19 mouse cellular contexts compared by ENCODE assay signal in the genomic region with DNA sequence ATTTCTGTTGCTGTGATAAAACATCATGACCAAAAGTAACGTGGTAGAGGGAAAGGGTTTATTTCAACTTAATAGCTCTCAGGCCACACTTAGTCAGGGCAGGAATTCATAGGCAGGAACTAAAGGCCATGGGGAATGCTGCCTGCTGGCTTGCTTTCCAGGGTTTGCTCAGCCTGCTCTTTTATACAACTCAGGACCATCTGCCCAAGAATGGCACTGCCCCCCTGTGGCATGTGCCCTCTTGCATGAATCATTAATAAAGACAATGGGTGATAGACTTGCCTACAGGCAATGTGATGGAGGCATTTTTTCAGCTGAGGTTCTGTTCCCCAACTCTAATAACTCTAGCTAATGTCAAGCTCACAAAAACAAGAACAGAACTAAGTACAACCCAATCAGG. TPM values are rescaled to one million over a fixed set of nuclear protein-coding genes. Genes with fewer than 3 reads are reported as not detected.
A peak's percentile ranks its signal among the peaks of the same experiment; 100 is the strongest.
DNase-seq lines count a peak whose midpoint lies in the region; ATAC-seq and TF ChIP-seq lines count a peak whose summit lies in the region.
"Had no signal": no experiment of that assay in that cellular context is flagged by ENCODE, and none has a peak within 500 bp of the region (broad histone marks: within the 10 kb centered on the region; RNA-seq: fewer than 3 reads in every experiment).

No protein-coding gene starts in this region.

- no peak for ATAC-seq in intestine, postnatal 0 days
- ATAC-seq in intestine, embryonic 16.5 days, result no peak
- ATAC-seq in liver, postnatal 0 days, result no peak
- no peak for ATAC-seq in liver, embryonic 11.5 days (replicated peaks; ENCODE audit: low FRiP score)
- no peak for ATAC-seq in Patski
- ATAC-seq: activated CD4-positive, CD25-positive, alpha-beta regulatory T cell, adult 4 months; forebrain, embryonic 14.5 days had no signal

- no peaks in the 10 kb centered on the region for H3K4me1 ChIP-seq in intestine, postnatal 0 days (replicated peaks; ENCODE audit: control insufficient read depth, insufficient read depth, low read length)
- H3K4me1 ChIP-seq in intestine, embryonic 16.5 days (ENCODE audit: control insufficient read depth, insufficient read depth, low read length), result no peaks in the 10 kb centered on the region
- no peaks in the 10 kb centered on the region for H3K4me1 ChIP-seq in liver, postnatal 0 days (ENCODE audit: insufficient read depth)
- H3K4me1 ChIP-seq in liver, embryonic 11.5 days (replicated peaks; ENCODE audit: control insufficient read depth, insufficient read depth, low read length), result no peaks in the 10 kb centered on the region
- no peaks in the 10 kb centered on the region for H3K4me1 ChIP-seq in limb, embryonic 10.5 days
- H3K4me1 ChIP-seq: heart, embryonic 15.5 days; hindbrain, embryonic 10.5 days; hindbrain, embryonic 15.5 days had no signal

- 0 out of 2 replicates have a peak, but pooled peaks have one; percentile 8 for TF ChIP-seq CTCF in intestine, postnatal 0 days (IDR thresholded peaks at IDR 0.05; ENCODE audit: low read depth)
- TF ChIP-seq CTCF in liver, postnatal 0 days (IDR thresholded peaks at IDR 0.05; ENCODE audit: low read depth), result 0 out of 2 replicates have a peak, but pooled peaks have one; percentile 10
- TF ChIP-seq CTCF in Patski (IDR thresholded peaks at IDR 0.05), result peak; percentile 33

- H3K4me3 ChIP-seq in intestine, postnatal 0 days (ENCODE audit: low read depth, low read length), result no peak overlapping the region
- H3K4me3 ChIP-seq in intestine, embryonic 16.5 days (ENCODE audit: low read length), result no peak overlapping the region
- H3K4me3 ChIP-seq in liver, postnatal 0 days (ENCODE audit: low read depth, low read length), result no peak overlapping the region
- H3K4me3 ChIP-seq in liver, embryonic 11.5 days (ENCODE audit: low read depth, low read length), result no peak overlapping the region
- no peak overlapping the region for H3K4me3 ChIP-seq in limb, embryonic 10.5 days
- H3K4me3 ChIP-seq: embryonic facial prominence, embryonic 10.5 days; gastrocnemius, adult 2 months; heart, embryonic 15.5 days; hindbrain, embryonic 10.5 days; hindbrain, embryonic 15.5 days had no signal

- H3K27me3 ChIP-seq in intestine, postnatal 0 days (replicated peaks; ENCODE audit: control insufficient read depth, insufficient read depth, low read length), result no peaks in the 10 kb centered on the region
- H3K27me3 ChIP-seq in intestine, embryonic 16.5 days (replicated peaks; ENCODE audit: control insufficient read depth, insufficient read depth, low read length), result no peaks in the 10 kb centered on the region
- H3K27me3 ChIP-seq in liver, postnatal 0 days (ENCODE audit: insufficient read depth, low read length), result no peaks in the 10 kb centered on the region
- no peaks in the 10 kb centered on the region for H3K27me3 ChIP-seq in liver, embryonic 11.5 days (replicated peaks; ENCODE audit: control insufficient read depth, insufficient read depth, low read length)
- no peaks in the 10 kb centered on the region for H3K27me3 ChIP-seq in Patski
- no peaks in the 10 kb centered on the region for H3K27me3 ChIP-seq in limb, embryonic 10.5 days (ENCODE audit: low read depth, poor library complexity, severe bottlenecking)
- H3K27me3 ChIP-seq: heart, embryonic 15.5 days; hindbrain, embryonic 15.5 days had no signal

- TF ChIP-seq EP300 in liver, postnatal 0 days (IDR thresholded peaks at IDR 0.05; ENCODE audit: low read depth), result no peak

- CTCF ChIA-PET in Patski (lab: Charles Lee), result interaction anchor here (1.5 kb wide), 1 partner anchor 8 kb away, joined by 3 read pairs; no protein-coding TSS in a partner anchor

- H3K9me3 ChIP-seq in intestine, postnatal 0 days (ENCODE audit: control insufficient read depth), result no peaks in the 10 kb centered on the region
- H3K9me3 ChIP-seq in intestine, embryonic 16.5 days (ENCODE audit: control insufficient read depth, low read length), result no peaks in the 10 kb centered on the region
- H3K9me3 ChIP-seq in liver, postnatal 0 days (ENCODE audit: low read length), result no peaks in the 10 kb centered on the region
- no peaks in the 10 kb centered on the region for H3K9me3 ChIP-seq in liver, embryonic 11.5 days (ENCODE audit: control insufficient read depth, low read length)
- no peaks in the 10 kb centered on the region for H3K9me3 ChIP-seq in limb, embryonic 10.5 days (replicated peaks)
- H3K9me3 ChIP-seq: embryonic facial prominence, embryonic 10.5 days; heart, embryonic 15.5 days; hindbrain, embryonic 10.5 days; hindbrain, embryonic 15.5 days had no signal

- DNase-seq in liver, postnatal 0 days, result no peak
- no peak for DNase-seq in liver, embryonic 11.5 days (ENCODE audit: low spot score)
- DNase-seq in Patski (ENCODE audit: low read depth, low spot score), result no peak
- DNase-seq in left cerebral cortex, adult 11 months (ENCODE audit: low spot score), result no peak
- no peak for DNase-seq in limb, embryonic 10.5 days (ENCODE audit: low spot score)
- DNase-seq: adrenal gland, postnatal 25 days; cerebellum, adult 2 months; cerebellum, postnatal 10 days; gastrocnemius, adult 2 months; gastrocnemius, postnatal 25 days; heart, postnatal 14 days had no signal

- no peak overlapping the region for H3K9ac ChIP-seq in intestine, postnatal 0 days (ENCODE audit: low read depth, low read length)
- H3K9ac ChIP-seq in intestine, embryonic 16.5 days (ENCODE audit: low read depth, low read length), result no peak overlapping the region
- H3K9ac ChIP-seq in liver, postnatal 0 days (replicated peaks), result no peak overlapping the region
- H3K9ac ChIP-seq in liver, embryonic 11.5 days (ENCODE audit: low read depth, low read length), result no peak overlapping the region
- H3K9ac ChIP-seq: heart, embryonic 15.5 days; hindbrain, embryonic 15.5 days had no signal

- WGBS in intestine, postnatal 0 days, result 86% methylated on average over 1 of the region's 1 CpGs
- WGBS in intestine, embryonic 16.5 days, result 66% methylated on average over 1 of the region's 1 CpGs
- WGBS in liver, postnatal 0 days (ENCODE audit: insufficient replicate concordance), result 93% methylated on average over 1 of the region's 1 CpGs
- 84% methylated on average over 1 of the region's 1 CpGs for WGBS in liver, embryonic 11.5 days
- WGBS in limb, embryonic 10.5 days, result 81% methylated on average over 1 of the region's 1 CpGs

- in situ Hi-C loops in Patski (cut with MboI; ENCODE audit: low pct_unique_long_range_greater_than_20kb), result no loop called here

- H3K27ac ChIP-seq in intestine, postnatal 0 days (ENCODE audit: low read depth, low read length), result no peak overlapping the region
- no peak overlapping the region for H3K27ac ChIP-seq in intestine, embryonic 16.5 days (ENCODE audit: low read length)
- no peak overlapping the region for H3K27ac ChIP-seq in liver, postnatal 0 days (ENCODE audit: low read depth)
- no peak overlapping the region for H3K27ac ChIP-seq in liver, embryonic 11.5 days (ENCODE audit: low read depth, low read length)
- no peak overlapping the region for H3K27ac ChIP-seq in limb, embryonic 10.5 days
- H3K27ac ChIP-seq: embryonic facial prominence, embryonic 10.5 days; gastrocnemius, adult 2 months; heart, embryonic 15.5 days; hindbrain, embryonic 10.5 days; hindbrain, embryonic 15.5 days had no signal

- POLR2A ChIA-PET in Patski (lab: Charles Lee), result no interaction called here

- no peak overlapping the region for H3K4me2 ChIP-seq in intestine, postnatal 0 days (replicated peaks; ENCODE audit: low read depth)
- no peak overlapping the region for H3K4me2 ChIP-seq in intestine, embryonic 16.5 days (ENCODE audit: low read depth, low read length)
- no peak overlapping the region for H3K4me2 ChIP-seq in liver, postnatal 0 days (ENCODE audit: low read depth, low read length)
- no peak overlapping the region for H3K4me2 ChIP-seq in liver, embryonic 11.5 days
- H3K4me2 ChIP-seq: heart, embryonic 15.5 days; hindbrain, embryonic 15.5 days had no signal

- peaks cover 76% of the 10 kb centered on the region for H3K36me3 ChIP-seq in intestine, postnatal 0 days (ENCODE audit: control insufficient read depth, insufficient read depth)
- peaks cover 9% of the 10 kb centered on the region for H3K36me3 ChIP-seq in intestine, embryonic 16.5 days (ENCODE audit: control insufficient read depth, insufficient read depth, low read length)
- H3K36me3 ChIP-seq in liver, postnatal 0 days (replicated peaks; ENCODE audit: insufficient read depth, low read length), result peaks cover 61% of the 10 kb centered on the region
- peaks cover 31% of the 10 kb centered on the region for H3K36me3 ChIP-seq in liver, embryonic 11.5 days (ENCODE audit: control insufficient read depth, insufficient read depth, low read length)
- H3K36me3 ChIP-seq in limb, embryonic 10.5 days, result peaks cover 91% of the 10 kb centered on the region

RNA-seq across cellular contexts. Expression of gene Urb2, which starts 20.9 kb away (rescaled TPM):
- 1.6 and 1.7 TPM in 2 replicates for polyA plus RNA-seq in intestine, postnatal 0 days (2015; fragmentation: Nextera tagmentation; extraction: Ambion mirVana)
- 3.9 TPM in 2 replicates for polyA plus RNA-seq in intestine, embryonic 16.5 days (2015; fragmentation: Nextera tagmentation; extraction: Ambion mirVana)
- 1.2 TPM in 2 replicates for polyA plus RNA-seq in liver, postnatal 0 days (2015; fragmentation: Nextera tagmentation; extraction: Ambion mirVana)
- 11.0 and 13.7 TPM in 2 replicates for polyA plus RNA-seq in liver, embryonic 11.5 days (2014; fragmentation: Nextera tagmentation; extraction: Ambion mirVana)
- 11.6 TPM for polyA plus RNA-seq in Patski (2021)
- 8.4 and 8.9 TPM in 2 replicates for polyA plus RNA-seq in limb, embryonic 10.5 days (2016; fragmentation: Nextera tagmentation; extraction: Ambion mirVana)

RNA-seq across cellular contexts. Expression of gene Taf5l, which starts 21.0 kb away (rescaled TPM):
- 18.6 and 18.8 TPM in 2 replicates for polyA plus RNA-seq in intestine, postnatal 0 days (2015; fragmentation: Nextera tagmentation; extraction: Ambion mirVana)
- 27.8 and 32.7 TPM in 2 replicates for polyA plus RNA-seq in intestine, embryonic 16.5 days (2015; fragmentation: Nextera tagmentation; extraction: Ambion mirVana)
- polyA plus RNA-seq in liver, postnatal 0 days (2015; fragmentation: Nextera tagmentation; extraction: Ambion mirVana), result 15.0 and 15.1 TPM in 2 replicates
- polyA plus RNA-seq in liver, embryonic 11.5 days (2014; fragmentation: Nextera tagmentation; extraction: Ambion mirVana), result 62.5 and 67.4 TPM in 2 replicates
- 28.6 TPM for polyA plus RNA-seq in Patski (2021)
- polyA plus RNA-seq in limb, embryonic 10.5 days (2016; fragmentation: Nextera tagmentation; extraction: Ambion mirVana), result 49.7 and 52.8 TPM in 2 replicates

RNA-seq across cellular contexts. Expression of gene Abcb10, which starts 59.3 kb away (rescaled TPM):
- polyA plus RNA-seq in intestine, postnatal 0 days (2015; fragmentation: Nextera tagmentation; extraction: Ambion mirVana), result 10.7 and 11.9 TPM in 2 replicates
- 18.7 and 19.7 TPM in 2 replicates for polyA plus RNA-seq in intestine, embryonic 16.5 days (2015; fragmentation: Nextera tagmentation; extraction: Ambion mirVana)
- 46.2 and 53.3 TPM in 2 replicates for polyA plus RNA-seq in liver, postnatal 0 days (2015; fragmentation: Nextera tagmentation; extraction: Ambion mirVana)
- polyA plus RNA-seq in liver, embryonic 11.5 days (2014; fragmentation: Nextera tagmentation; extraction: Ambion mirVana), result 115 and 134 TPM in 2 replicates
- polyA plus RNA-seq in Patski (2021), result 19.6 TPM
- 19.3 and 20.3 TPM in 2 replicates for polyA plus RNA-seq in limb, embryonic 10.5 days (2016; fragmentation: Nextera tagmentation; extraction: Ambion mirVana)
